Mouse (Mus musculus) midbrain, embryonic 10.5 days (tissue): ENCODE data around the gene Mgat4b. TPM values are rescaled to one million over a fixed set of nuclear protein-coding genes. Genes with fewer than 3 reads are reported as not detected.

Source experiments
- DNase-seq: peaks from one replicate; pipeline ENCODE4 v3.0.0-alpha.2; 2017; ENCODE audit warnings: low spot score
- H3K27ac ChIP-seq: fragments of 300-500 bp; sonication (generic); replicated peaks from 2 replicates; pipeline ENCODE4 v1.5.1; 2016; ENCODE audit warnings: mild to moderate bottlenecking
- H3K27me3 ChIP-seq: fragments of 300-500 bp; sonication (generic); 2 replicates; pipeline ENCODE4 v1.6.1; 2016; ENCODE audit warnings: low read depth, mild to moderate bottlenecking; ENCODE audit not compliant: poor library complexity, severe bottlenecking
- H3K36me3 ChIP-seq: fragments of 300-500 bp; sonication (generic); 2 replicates; pipeline ENCODE4 v1.6.1; 2016; ENCODE audit warnings: mild to moderate bottlenecking, moderate library complexity
- H3K4me1 ChIP-seq: fragments of 300-500 bp; sonication (generic); 2 replicates; pipeline ENCODE4 v1.6.1; 2016
- H3K4me3 ChIP-seq: fragments of 300-500 bp; sonication (generic); 2 replicates; pipeline ENCODE4 v1.5.1; 2016; ENCODE audit warnings: mild to moderate bottlenecking, moderate library complexity
- H3K9me3 ChIP-seq: fragments of 300-500 bp; sonication (generic); replicated peaks from 2 replicates; pipeline ENCODE4 v1.6.1; 2016; ENCODE audit warnings: mild to moderate bottlenecking
- WGBS: fragments of 180-500 bp; shearing (Covaris S2); methylation state at CpG from one replicate; pipeline ENCODE4 v1.1.7; 2016; 5-methylcytosine and 5-hydroxymethylcytosine counted together
- polyA plus RNA-seq: library from polyadenylated mRNA; unstranded; fragments of >200 nt; fragmentation: Nextera tagmentation; extraction: Ambion mirVana; gene quantifications from 2 replicates; pipeline ENCODE4 v1.2.1, GENCODE M21; 2016

The Mgat4b gene
- polyA plus RNA-seq, 1 experiment from 2014 or later, result 12.1 TPM

- Histone ChIP-seq H3K4me3 (peak overlapping the region; percentile 41), H3K27ac (no peak overlapping the region), H3K36me3 (peaks cover 45% of the 10 kb centered on the region), H3K9me3 (no peaks in the 10 kb centered on the region), H3K27me3 (peaks cover 67% of the 10 kb centered on the region), H3K4me1 (peaks cover 57% of the 10 kb centered on the region)
- DNase-seq, result no peak
- 15% methylated on average over 8 of the region's 8 CpGs for WGBS
These were observed 20.7 kb downstream of the Mgat4b start for GRCm38 (mm10) chr11:50231411-50231810.

- H3K4me3 ChIP-seq, result no peak overlapping the region
- peaks cover 67% of the 10 kb centered on the region for H3K27me3 ChIP-seq
- peaks cover 53% of the 10 kb centered on the region for H3K4me1 ChIP-seq
- H3K9me3 ChIP-seq, result no peaks in the 10 kb centered on the region
- 94% methylated on average over 13 of the region's 13 CpGs for WGBS
- no peak overlapping the region for H3K27ac ChIP-seq
- H3K36me3 ChIP-seq, result peaks cover 45% of the 10 kb centered on the region
- no peak for DNase-seq
These were observed 22.3 kb downstream of the Mgat4b start for GRCm38 (mm10) chr11:50233022-50233421.

GRCm38 (mm10) chr11:50233993-50234392 lies 23.3 kb downstream of the Mgat4b start:
- WGBS, result 86% methylated on average over 11 of the region's 11 CpGs
- DNase-seq, result no peak
- H3K9me3 ChIP-seq, result no peaks in the 10 kb centered on the region
- H3K4me1 ChIP-seq, result peaks cover 44% of the 10 kb centered on the region
- H3K27ac ChIP-seq, result no peak overlapping the region
- peaks cover 68% of the 10 kb centered on the region for H3K27me3 ChIP-seq
- H3K4me3 ChIP-seq, result no peak overlapping the region
- H3K36me3 ChIP-seq, result peaks cover 45% of the 10 kb centered on the region

- Histone ChIP-seq H3K27me3 (peaks cover 68% of the 10 kb centered on the region), H3K9me3 (no peaks in the 10 kb centered on the region), H3K4me1 (peaks cover 37% of the 10 kb centered on the region), H3K36me3 (peaks cover 45% of the 10 kb centered on the region), H3K27ac (no peak overlapping the region), H3K4me3 (no peak overlapping the region)
- WGBS, result 95% methylated on average over 25 of the region's 25 CpGs
- no peak for DNase-seq
These were observed 23.9 kb downstream of the Mgat4b start for GRCm38 (mm10) chr11:50234606-50235005.

- Histone ChIP-seq H3K27ac (peak overlapping the region; percentile 64), H3K9me3 (no peaks in the 10 kb centered on the region), H3K4me1 (peaks cover 23% of the 10 kb centered on the region), H3K4me3 (peak overlapping the region; percentile 77), H3K36me3 (peaks cover 40% of the 10 kb centered on the region), H3K27me3 (peaks cover 55% of the 10 kb centered on the region)
- DNase-seq, result peak; percentile 87
- whole genome bisulfite sequencing, result under 1% methylated on average over 27 of the region's 27 CpGs
These were observed 25.8 kb downstream of the Mgat4b start for GRCm38 (mm10) chr11:50236540-50236936.

GRCm38 (mm10) chr11:50236937-50237835 lies 26.5 kb downstream of the Mgat4b start:
- 1% methylated on average over 66 of the region's 66 CpGs for WGBS
- no peak for DNase-seq
- peaks cover 21% of the 10 kb centered on the region for H3K4me1 ChIP-seq
- peak overlapping the region; percentile 64; the same call in 1 of the 2 replicates for H3K27ac ChIP-seq
- peaks cover 33% of the 10 kb centered on the region for H3K36me3 ChIP-seq
- peak overlapping the region; percentile 77 for H3K4me3 ChIP-seq
- H3K27me3 ChIP-seq, result peaks cover 55% of the 10 kb centered on the region
- H3K9me3 ChIP-seq, result no peaks in the 10 kb centered on the region

- peaks cover 22% of the 10 kb centered on the region for H3K36me3 ChIP-seq
- H3K4me3 ChIP-seq, result peak within 1 kb of the TSS; percentile 77
- no peak for DNase-seq
- H3K27me3 ChIP-seq, result peaks cover 55% of the 10 kb centered on the region
- H3K4me1 ChIP-seq, result peaks cover 21% of the 10 kb centered on the region
- WGBS, result 46% methylated on average over 10 of the region's 10 CpGs
- H3K27ac ChIP-seq, result no peak within 1 kb of the TSS
- H3K9me3 ChIP-seq, result no peaks in the 10 kb centered on the region
These were observed 27.6 kb downstream of the Mgat4b start, which contains the start of gene Ltc4s for GRCm38 (mm10) chr11:50238324-50238723. Ltc4s (minus strand) TSS chr11:50238616.

GRCm38 (mm10) chr11:50238821-50239791 lies 28.4 kb downstream of the Mgat4b start:
- WGBS, result 94% methylated on average over 9 of the region's 9 CpGs
- H3K4me3 ChIP-seq, result no peak overlapping the region
- peaks cover 14% of the 10 kb centered on the region for H3K36me3 ChIP-seq
- H3K9me3 ChIP-seq, result no peaks in the 10 kb centered on the region
- H3K4me1 ChIP-seq, result peaks cover 21% of the 10 kb centered on the region
- DNase-seq, result no peak
- no peak overlapping the region for H3K27ac ChIP-seq
- H3K27me3 ChIP-seq, result peaks cover 53% of the 10 kb centered on the region

GRCm38 (mm10) chr11:50240235-50240911 lies 29.7 kb downstream of the Mgat4b start:
- 90% methylated on average over 7 of the region's 7 CpGs for WGBS

GRCm38 (mm10) chr11:50243926-50244325 lies 33.2 kb downstream of the Mgat4b start:
- 90% methylated on average over 6 of the region's 6 CpGs for WGBS

More at GRCm38 (mm10) chr11:50240235-50240911, 29.7 kb downstream of the Mgat4b start:
- H3K27ac ChIP-seq, result no peak overlapping the region
- H3K27me3 ChIP-seq, result peaks cover 44% of the 10 kb centered on the region
- no peaks in the 10 kb centered on the region for H3K9me3 ChIP-seq
- no peak overlapping the region for H3K4me3 ChIP-seq
- DNase-seq, result no peak
- H3K36me3 ChIP-seq, result 0 out of 2 replicates have a peak, but pooled peaks cover 1% of the 10 kb centered on the region
- H3K4me1 ChIP-seq, result peaks cover 21% of the 10 kb centered on the region

GRCm38 (mm10) chr11:50245269-50245668 lies 34.6 kb downstream of the Mgat4b start:
- Histone ChIP-seq H3K36me3 (no peaks in the 10 kb centered on the region), H3K27me3 (no peaks in the 10 kb centered on the region), H3K4me1 (no peaks in the 10 kb centered on the region), H3K4me3 (no peak overlapping the region), H3K9me3 (no peaks in the 10 kb centered on the region), H3K27ac (no peak overlapping the region)
- WGBS, result 77% methylated on average over 5 of the region's 5 CpGs
- DNase-seq, result no peak

More at GRCm38 (mm10) chr11:50243926-50244325, 33.2 kb downstream of the Mgat4b start:
- Histone ChIP-seq H3K27ac (no peak overlapping the region), H3K4me3 (no peak overlapping the region), H3K4me1 (no peaks in the 10 kb centered on the region), H3K9me3 (no peaks in the 10 kb centered on the region), H3K36me3 (no peaks in the 10 kb centered on the region), H3K27me3 (peaks cover 9% of the 10 kb centered on the region)
- no peak for DNase-seq
